Mouse (Mus musculus): Measurements from ENCODE around the gene Fxyd1. TPM values are rescaled to one million over a fixed set of nuclear protein-coding genes. Genes with fewer than 3 reads are reported as not detected.

Fxyd1 gene
- polyA plus RNA-seq, 1 experiment from 2014 or later, result 9.4 TPM

DNA sequence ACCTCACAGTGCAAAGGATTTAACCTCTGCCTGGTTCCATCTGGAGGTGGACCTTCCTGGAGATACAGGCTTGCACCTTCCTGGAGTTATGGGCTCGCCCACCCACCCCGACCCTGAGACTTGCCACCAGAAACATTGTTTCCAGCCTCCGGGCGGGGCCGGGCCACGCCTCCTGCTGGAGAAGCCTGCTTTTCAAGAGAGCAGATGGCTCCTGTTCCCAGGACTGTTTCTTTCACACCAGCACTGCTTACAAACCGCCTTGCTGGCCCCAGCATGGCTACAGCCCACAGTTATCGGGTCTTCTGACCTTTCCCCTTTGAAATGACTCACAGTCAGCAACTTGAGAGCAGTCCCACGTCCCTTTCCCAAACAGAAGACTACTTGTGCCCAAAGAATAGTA is 15.3 kb upstream of the Fxyd1 start:
- no peaks in the 10 kb centered on the region for H3K36me3 ChIP-seq (ENCODE audit: control insufficient read depth, insufficient read depth, low read length)
- no peaks in the 10 kb centered on the region for H3K4me1 ChIP-seq (ENCODE audit: control insufficient read depth, insufficient read depth, low read length)
- no peak overlapping the region for H3K27ac ChIP-seq (ENCODE audit: low read depth, low read length)
- no peak overlapping the region for H3K4me2 ChIP-seq (ENCODE audit: low read length)
- H3K9me3 ChIP-seq (replicated peaks; ENCODE audit: control insufficient read depth, low read length), result no peaks in the 10 kb centered on the region
- WGBS, result 60% methylated on average over 9 of the region's 9 CpGs
- ATAC-seq, result no peak
- H3K4me3 ChIP-seq (ENCODE audit: low read depth, low read length), result no peak overlapping the region
- H3K9ac ChIP-seq (ENCODE audit: low read length), result no peak overlapping the region
- no peak for DNase-seq (ENCODE audit: low spot score)
- no peaks in the 10 kb centered on the region for H3K27me3 ChIP-seq (replicated peaks; ENCODE audit: control insufficient read depth, insufficient read depth, low read length)

DNA sequence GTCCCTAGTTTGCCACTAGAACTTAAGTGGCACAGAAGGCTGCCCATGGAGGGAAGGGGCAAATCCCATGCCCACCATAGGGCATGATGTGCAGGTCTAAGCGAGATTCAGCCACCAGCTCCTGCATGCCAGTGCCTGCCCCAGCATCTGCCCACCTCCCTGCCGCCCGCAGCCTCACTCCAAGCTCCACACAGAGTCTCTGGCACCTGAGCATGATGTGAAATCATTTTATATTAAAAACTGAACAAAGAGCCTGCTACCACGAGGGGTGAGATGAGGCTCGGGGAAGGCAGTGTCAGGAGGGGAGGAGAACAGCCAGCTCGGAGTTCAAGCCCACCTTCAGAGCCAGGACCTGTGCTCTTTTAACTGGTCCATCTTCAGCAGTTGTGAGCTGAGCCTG is 13.3 kb upstream of the Fxyd1 start:
- H3K27ac ChIP-seq (ENCODE audit: low read depth, low read length), result no peak overlapping the region
- H3K4me2 ChIP-seq (ENCODE audit: low read length), result no peak overlapping the region
- DNase-seq (ENCODE audit: low spot score) (no peak), ATAC-seq (no peak)
- no peaks in the 10 kb centered on the region for H3K36me3 ChIP-seq (ENCODE audit: control insufficient read depth, insufficient read depth, low read length)
- 69% methylated on average over 6 of the region's 6 CpGs for WGBS
- H3K4me3 ChIP-seq (ENCODE audit: low read depth, low read length), result no peak overlapping the region
- H3K27me3 ChIP-seq (replicated peaks; ENCODE audit: control insufficient read depth, insufficient read depth, low read length), result no peaks in the 10 kb centered on the region
- no peaks in the 10 kb centered on the region for H3K4me1 ChIP-seq (ENCODE audit: control insufficient read depth, insufficient read depth, low read length)
- no peaks in the 10 kb centered on the region for H3K9me3 ChIP-seq (replicated peaks; ENCODE audit: control insufficient read depth, low read length)
- H3K9ac ChIP-seq (ENCODE audit: low read length), result no peak overlapping the region

DNA sequence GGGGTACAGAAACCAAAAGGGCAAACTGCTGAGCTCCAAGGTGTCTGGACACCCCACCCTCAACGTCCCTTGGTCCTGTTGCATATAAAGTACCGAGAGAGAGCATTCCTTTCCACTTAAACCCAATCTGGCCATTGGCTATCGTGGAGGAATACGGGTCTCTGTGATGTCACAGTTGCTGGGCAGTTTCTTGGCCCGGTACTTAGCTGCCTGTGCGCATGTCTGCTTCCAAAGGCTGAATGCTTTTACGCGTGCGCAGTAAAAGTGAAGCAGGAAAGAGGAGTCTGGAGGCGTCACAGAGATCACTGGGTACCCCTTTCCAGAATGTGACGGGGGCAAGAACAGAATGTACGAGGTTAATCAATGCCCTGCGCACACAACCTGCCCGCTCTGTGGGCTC is 12.5 kb upstream of the Fxyd1 start:
- ATAC-seq (no peak), DNase-seq (ENCODE audit: low spot score) (no peak)
- no peak overlapping the region for H3K27ac ChIP-seq (ENCODE audit: low read depth, low read length)
- H3K36me3 ChIP-seq (ENCODE audit: control insufficient read depth, insufficient read depth, low read length), result no peaks in the 10 kb centered on the region
- H3K27me3 ChIP-seq (replicated peaks; ENCODE audit: control insufficient read depth, insufficient read depth, low read length), result no peaks in the 10 kb centered on the region
- no peaks in the 10 kb centered on the region for H3K9me3 ChIP-seq (replicated peaks; ENCODE audit: control insufficient read depth, low read length)
- no peaks in the 10 kb centered on the region for H3K4me1 ChIP-seq (ENCODE audit: control insufficient read depth, insufficient read depth, low read length)
- H3K4me3 ChIP-seq (ENCODE audit: low read depth, low read length), result no peak overlapping the region
- WGBS, result 88% methylated on average over 14 of the region's 14 CpGs
- no peak overlapping the region for H3K4me2 ChIP-seq (ENCODE audit: low read length)
- no peak overlapping the region for H3K9ac ChIP-seq (ENCODE audit: low read length)

DNA sequence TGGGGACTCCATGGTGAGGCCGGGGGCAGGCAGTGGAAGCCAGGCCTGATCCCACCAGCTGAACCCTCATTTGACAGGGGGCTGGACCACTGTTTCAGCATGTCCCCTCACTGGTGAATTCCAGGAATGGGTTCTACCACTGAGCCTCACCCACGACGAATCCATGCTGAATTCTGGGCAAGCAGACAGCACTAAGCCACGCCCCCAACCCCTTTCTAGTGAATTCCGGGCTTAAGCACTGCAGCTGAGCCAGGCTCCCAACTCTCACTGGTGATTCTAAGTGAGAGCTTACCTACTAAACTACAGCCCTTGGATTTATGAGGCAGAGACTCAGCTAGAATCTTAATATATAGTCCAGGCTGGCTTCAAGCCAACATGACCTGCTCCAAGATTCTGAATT is 10.8 kb upstream of the Fxyd1 start:
- H3K9me3 ChIP-seq (replicated peaks; ENCODE audit: control insufficient read depth, low read length), result no peaks in the 10 kb centered on the region
- DNase-seq (ENCODE audit: low spot score) (peak; percentile 49), ATAC-seq (no peak)
- no peaks in the 10 kb centered on the region for H3K36me3 ChIP-seq (ENCODE audit: control insufficient read depth, insufficient read depth, low read length)
- WGBS, result 34% methylated on average over 5 of the region's 5 CpGs
- no peak overlapping the region for H3K27ac ChIP-seq (ENCODE audit: low read depth, low read length)
- H3K9ac ChIP-seq (ENCODE audit: low read length), result no peak overlapping the region
- H3K4me3 ChIP-seq (ENCODE audit: low read depth, low read length), result no peak overlapping the region
- H3K4me1 ChIP-seq (ENCODE audit: control insufficient read depth, insufficient read depth, low read length), result no peaks in the 10 kb centered on the region
- no peak overlapping the region for H3K4me2 ChIP-seq (ENCODE audit: low read length)
- H3K27me3 ChIP-seq (replicated peaks; ENCODE audit: control insufficient read depth, insufficient read depth, low read length), result no peaks in the 10 kb centered on the region

GRCm38 (mm10) chr7:31063074-31063560 is 6.1 kb upstream of the Fxyd1 start:
- no peak for DNase-seq (ENCODE audit: low spot score)
- Histone ChIP-seq H3K9me3 (replicated peaks; ENCODE audit: control insufficient read depth, low read length) (no peaks in the 10 kb centered on the region), H3K4me3 (ENCODE audit: low read depth, low read length) (no peak overlapping the region), H3K4me1 (ENCODE audit: control insufficient read depth, insufficient read depth, low read length) (no peaks in the 10 kb centered on the region), H3K27me3 (replicated peaks; ENCODE audit: control insufficient read depth, insufficient read depth, low read length) (no peaks in the 10 kb centered on the region), H3K27ac (ENCODE audit: low read depth, low read length) (no peak overlapping the region), H3K9ac (ENCODE audit: low read length) (no peak overlapping the region), H3K36me3 (ENCODE audit: control insufficient read depth, insufficient read depth, low read length) (no peaks in the 10 kb centered on the region), H3K4me2 (ENCODE audit: low read length) (no peak overlapping the region)
- no peak for ATAC-seq
- 86% methylated on average over 12 of the region's 12 CpGs for WGBS

DNA sequence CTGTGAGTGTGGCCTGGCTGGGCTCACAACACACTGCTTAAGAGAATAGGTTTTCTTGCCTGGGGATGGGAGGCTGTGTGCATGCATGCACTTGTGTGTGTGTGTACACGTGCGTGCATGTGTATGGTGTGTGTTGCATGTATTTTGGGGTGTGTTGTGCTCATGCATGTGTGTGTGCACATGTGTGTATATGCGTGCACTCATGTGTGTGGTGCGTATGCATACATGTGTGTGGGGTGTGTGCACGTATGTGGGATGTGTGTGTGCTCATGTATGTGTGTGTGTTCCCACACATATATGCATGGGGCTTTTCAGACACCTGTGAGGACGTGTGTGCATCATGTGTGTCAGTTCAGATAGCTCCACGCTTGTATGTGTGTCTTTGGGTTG is 3.6 kb upstream of the Fxyd1 start:
- Histone ChIP-seq H3K36me3 (ENCODE audit: control insufficient read depth, insufficient read depth, low read length) (no peaks in the 10 kb centered on the region), H3K27me3 (replicated peaks; ENCODE audit: control insufficient read depth, insufficient read depth, low read length) (no peaks in the 10 kb centered on the region), H3K9ac (ENCODE audit: low read length) (no peak overlapping the region), H3K4me3 (ENCODE audit: low read depth, low read length) (no peak overlapping the region), H3K27ac (ENCODE audit: low read depth, low read length) (no peak overlapping the region), H3K4me2 (ENCODE audit: low read length) (no peak overlapping the region), H3K4me1 (ENCODE audit: control insufficient read depth, insufficient read depth, low read length) (no peaks in the 10 kb centered on the region), H3K9me3 (replicated peaks; ENCODE audit: control insufficient read depth, low read length) (no peaks in the 10 kb centered on the region)
- WGBS, result 82% methylated on average over 7 of the region's 7 CpGs
- DNase-seq (ENCODE audit: low spot score) (no peak), ATAC-seq (no peak)

DNA sequence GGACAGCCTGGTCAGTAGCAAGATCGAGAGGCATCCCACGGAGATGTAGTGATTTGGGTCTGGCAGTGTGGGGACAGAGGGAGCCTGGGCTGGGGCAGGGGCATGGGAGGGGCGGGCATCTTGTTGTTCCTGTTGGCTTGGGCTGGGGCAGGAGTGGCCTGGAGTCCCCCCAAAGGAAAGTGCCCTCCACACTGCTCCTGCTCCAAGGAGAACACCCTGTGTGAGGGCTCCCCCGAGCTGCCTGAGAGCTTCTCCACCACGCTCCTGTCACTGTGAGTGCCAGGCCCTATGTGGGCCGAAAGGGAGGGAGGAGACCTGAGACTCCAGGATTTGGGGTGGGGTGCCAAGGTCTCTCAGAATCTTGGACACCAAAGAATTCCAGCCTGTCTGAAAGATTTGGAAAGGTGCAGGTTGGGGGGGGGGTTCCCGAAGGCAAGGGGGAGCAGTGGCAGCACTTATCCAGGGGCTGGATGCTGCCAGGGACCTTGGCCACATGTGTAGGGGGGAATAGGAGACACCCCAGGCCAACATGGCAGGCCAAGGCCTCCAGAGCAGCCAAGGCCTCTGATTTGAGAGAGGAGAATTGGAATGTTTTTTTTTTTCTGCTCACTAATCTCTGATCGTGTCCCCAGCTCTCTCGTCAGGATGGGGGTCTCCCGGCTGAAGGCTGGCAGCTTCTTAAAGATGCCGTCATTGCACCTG is 3.1 kb upstream of the Fxyd1 start:
- DNase-seq (ENCODE audit: low spot score) (no peak), ATAC-seq (no peak)
- H3K27me3 ChIP-seq (replicated peaks; ENCODE audit: control insufficient read depth, insufficient read depth, low read length), result no peaks in the 10 kb centered on the region
- H3K4me3 ChIP-seq (ENCODE audit: low read depth, low read length), result no peak overlapping the region
- H3K9ac ChIP-seq (ENCODE audit: low read length), result no peak overlapping the region
- no peak overlapping the region for H3K27ac ChIP-seq (ENCODE audit: low read depth, low read length)
- no peak overlapping the region for H3K4me2 ChIP-seq (ENCODE audit: low read length)
- no peaks in the 10 kb centered on the region for H3K36me3 ChIP-seq (ENCODE audit: control insufficient read depth, insufficient read depth, low read length)
- H3K4me1 ChIP-seq (ENCODE audit: control insufficient read depth, insufficient read depth, low read length), result no peaks in the 10 kb centered on the region
- no peaks in the 10 kb centered on the region for H3K9me3 ChIP-seq (replicated peaks; ENCODE audit: control insufficient read depth, low read length)
- 62% methylated on average over 11 of the region's 11 CpGs for WGBS

GRCm38 (mm10) chr7:31059108-31059507 is 2.1 kb upstream of the Fxyd1 start, which contains the start of gene Lgi4:
TSS of gene Lgi4 (plus strand) at chr7:31059342.
- H3K4me2 ChIP-seq (ENCODE audit: low read length), result no peak within 1 kb of the TSS
- DNase-seq (ENCODE audit: low spot score) (peak; percentile 62), ATAC-seq (peak; percentile 82)
- H3K9ac ChIP-seq (ENCODE audit: low read length), result no peak within 1 kb of the TSS
- H3K27me3 ChIP-seq (replicated peaks; ENCODE audit: control insufficient read depth, insufficient read depth, low read length), result 0 out of 2 replicates have a peak, but pooled peaks cover under 1% of the 10 kb centered on the region
- WGBS, result 7% methylated on average over 2 of the region's 2 CpGs
- H3K27ac ChIP-seq (ENCODE audit: low read depth, low read length), result no peak within 1 kb of the TSS
- no peaks in the 10 kb centered on the region for H3K4me1 ChIP-seq (ENCODE audit: control insufficient read depth, insufficient read depth, low read length)
- no peaks in the 10 kb centered on the region for H3K9me3 ChIP-seq (replicated peaks; ENCODE audit: control insufficient read depth, low read length)
- H3K4me3 ChIP-seq (ENCODE audit: low read depth, low read length), result no peak within 1 kb of the TSS
- H3K36me3 ChIP-seq (ENCODE audit: control insufficient read depth, insufficient read depth, low read length), result no peaks in the 10 kb centered on the region

DNA sequence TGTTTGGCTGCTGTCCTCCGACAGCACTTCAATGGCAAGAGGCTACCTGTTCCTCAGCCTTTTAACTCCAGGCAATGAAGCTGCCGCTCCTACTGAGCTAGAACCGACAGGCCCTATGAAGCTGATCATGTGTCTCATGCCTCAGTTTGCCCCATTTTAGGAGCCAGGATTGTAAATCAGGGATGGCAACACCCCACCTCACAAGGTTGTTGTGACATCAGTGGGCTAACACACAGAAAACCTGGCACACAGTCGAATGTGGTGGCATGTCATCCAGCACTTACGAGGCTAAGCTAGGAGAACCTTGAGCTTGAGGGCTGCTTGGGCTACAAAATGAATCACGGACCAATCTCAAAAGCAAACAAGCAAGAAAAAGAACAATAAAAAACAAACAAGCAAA is 1.2 kb upstream of the Fxyd1 start:
- DNase-seq (ENCODE audit: low spot score), result no peak
- Histone ChIP-seq H3K9me3 (replicated peaks; ENCODE audit: control insufficient read depth, low read length) (no peaks in the 10 kb centered on the region), H3K27me3 (replicated peaks; ENCODE audit: control insufficient read depth, insufficient read depth, low read length) (peaks cover 10% of the 10 kb centered on the region), H3K4me2 (ENCODE audit: low read length) (no peak overlapping the region), H3K9ac (ENCODE audit: low read length) (no peak overlapping the region), H3K36me3 (ENCODE audit: control insufficient read depth, insufficient read depth, low read length) (no peaks in the 10 kb centered on the region), H3K27ac (ENCODE audit: low read depth, low read length) (no peak overlapping the region), H3K4me1 (ENCODE audit: control insufficient read depth, insufficient read depth, low read length) (no peaks in the 10 kb centered on the region), H3K4me3 (ENCODE audit: low read depth, low read length) (no peak overlapping the region)
- 84% methylated on average over 6 of the region's 6 CpGs for whole genome bisulfite sequencing
- ATAC-seq, result no peak

Data from forebrain, embryonic 14.5 days (tissue).